Mouse (Mus musculus) olfactory bulb, adult 2 months (tissue): Measurements from ENCODE around the gene Idh3g. TPM values are rescaled to one million over a fixed set of nuclear protein-coding genes. Genes with fewer than 3 reads are reported as not detected.

Experiments used
- H3K27ac ChIP-seq: fragments of 200-500 bp; 2 replicates; pipeline ENCODE4 v1.5.1; 2012; ENCODE audit warnings: low read depth, low read length; ENCODE audit not compliant: insufficient read depth
- H3K4me1 ChIP-seq: fragments of 200-500 bp; 2 replicates; pipeline ENCODE4 v1.6.1; 2012; ENCODE audit warnings: low read length; ENCODE audit not compliant: control insufficient read depth, insufficient read depth
- H3K4me3 ChIP-seq: fragments of 200-500 bp; 2 replicates; pipeline ENCODE4 v1.5.1; 2012; ENCODE audit warnings: mild to moderate bottlenecking, low read depth, low read length, moderate library complexity; ENCODE audit not compliant: insufficient read depth
- CTCF ChIP-seq: fragments of 200-500 bp; IDR thresholded peaks from 2 replicates; pipeline ENCODE4 v1.5.1; 2012; ENCODE audit warnings: low read depth, mild to moderate bottlenecking, low read length, moderate library complexity; ENCODE audit not compliant: insufficient read depth
- POLR2A ChIP-seq: fragments of 200-500 bp; IDR thresholded peaks from 2 replicates; pipeline ENCODE4 v1.6.1; 2012; ENCODE audit warnings: mild to moderate bottlenecking, low read depth, low read length, moderate library complexity; ENCODE audit not compliant: insufficient read depth
- WGBS: fragments of 180-500 bp; shearing (Covaris S2); methylation state at CpG from one replicate; pipeline ENCODE4 v1.1.7; 2018; 5-methylcytosine and 5-hydroxymethylcytosine counted together
- polyA plus RNA-seq: library from polyadenylated mRNA; stranded (reverse); fragments of >200 nt; gene quantifications from 2 replicates; pipeline ENCODE4 v1.2.4, GENCODE M21; 2012; ENCODE audit warnings: low replicate concordance; ENCODE audit not compliant: missing spikeins, insufficient read depth, insufficient read length

The Idh3g gene
- polyA plus RNA-seq: not detected in 2 replicates

GRCm38 (mm10) chrX:73786364-73787224 is at the start of gene Idh3g, which contains the start of gene Ssr4:
Idh3g (minus strand) TSS chrX:73786897.
Ssr4 (plus strand) TSS chrX:73787028.
- H3K4me3 ChIP-seq: peak within 1 kb of the TSS; percentile 81
- TF ChIP-seq CTCF (no peak), POLR2A (peak; percentile 25; the same call in 1 of the 2 replicates)
- 0 out of 2 replicates have a peak, but pooled peaks cover 6% of the 10 kb centered on the region for H3K4me1 ChIP-seq
- WGBS: 18% methylated on average over 52 of the region's 52 CpGs
- peak within 1 kb of the TSS; percentile 92 for H3K27ac ChIP-seq

GRCm38 (mm10) chrX:73835731-73836130 is 49.0 kb upstream of the Idh3g start:
- 92% methylated on average over 1 of the region's 1 CpGs for WGBS
- H3K4me1 ChIP-seq: no peaks in the 10 kb centered on the region
- TF ChIP-seq CTCF (no peak), POLR2A (no peak)
- no peak overlapping the region for H3K4me3 ChIP-seq
- H3K27ac ChIP-seq: no peak overlapping the region

- H3K27ac ChIP-seq: peak within 1 kb of the TSS; percentile 86
- TF ChIP-seq CTCF (no peak), POLR2A (peak; percentile 75)
- 14% methylated on average over 84 of the region's 84 CpGs for WGBS
These were observed 37.8 kb upstream of the Idh3g start, which contains the start of gene Pdzd4 for GRCm38 (mm10) chrX:73824185-73825151. Pdzd4 (minus strand) TSS chrX:73824969.

GRCm38 (mm10) chrX:73823747-73824146 is 37.0 kb upstream of the Idh3g start:
- Histone ChIP-seq H3K4me1 (peaks cover 4% of the 10 kb centered on the region; the same call in 1 of the 2 replicates), H3K4me3 (peak overlapping the region; percentile 96), H3K27ac (no peak overlapping the region)
- 10% methylated on average over 17 of the region's 17 CpGs for WGBS
- TF ChIP-seq CTCF (no peak), POLR2A (no peak)

More at GRCm38 (mm10) chrX:73824185-73825151, 37.8 kb upstream of the Idh3g start, which contains the start of gene Pdzd4:
- peaks cover 4% of the 10 kb centered on the region; the same call in 1 of the 2 replicates for H3K4me1 ChIP-seq
- H3K4me3 ChIP-seq: peak within 1 kb of the TSS; percentile 96

GRCm38 (mm10) chrX:73816596-73817314 is 30.1 kb upstream of the Idh3g start:
- TF ChIP-seq POLR2A (no peak), CTCF (no peak)
- H3K4me1 ChIP-seq: no peaks in the 10 kb centered on the region
- no peak overlapping the region for H3K4me3 ChIP-seq
- WGBS: 47% methylated on average over 3 of the region's 3 CpGs
- H3K27ac ChIP-seq: no peak overlapping the region

GRCm38 (mm10) chrX:73815072-73815471 is 28.4 kb upstream of the Idh3g start:
- WGBS: 10% methylated on average over 14 of the region's 14 CpGs
- Histone ChIP-seq H3K4me3 (peak overlapping the region; percentile 32), H3K4me1 (no peaks in the 10 kb centered on the region), H3K27ac (no peak overlapping the region)
- TF ChIP-seq POLR2A (no peak), CTCF (no peak)

GRCm38 (mm10) chrX:73805814-73806213 is 19.1 kb upstream of the Idh3g start:
- no peaks in the 10 kb centered on the region for H3K4me1 ChIP-seq
- H3K27ac ChIP-seq: no peak overlapping the region
- TF ChIP-seq CTCF (no peak), POLR2A (no peak)
- H3K4me3 ChIP-seq: no peak overlapping the region
- WGBS: 24% methylated on average over 1 of the region's 1 CpGs

- TF ChIP-seq POLR2A: no peak
- peak; percentile 63 for TF ChIP-seq CTCF
- H3K4me1 ChIP-seq: peaks cover 12% of the 10 kb centered on the region
- H3K4me3 ChIP-seq: no peak overlapping the region
- WGBS: 30% methylated on average over 9 of the region's 9 CpGs
- H3K27ac ChIP-seq: no peak overlapping the region
These were observed 11.8 kb upstream of the Idh3g start for GRCm38 (mm10) chrX:73798502-73798901.
